Mouse (Mus musculus) neural tube, embryonic 12.5 days (tissue): ENCODE results near the gene Acot2. TPM values are rescaled to one million over a fixed set of nuclear protein-coding genes. Genes with fewer than 3 reads are reported as not detected.
"Not testable (repeated sequence)": the region's sequence is repeated elsewhere in the genome, so short reads cannot be mapped to it uniquely, and the experiment has no call there.

Experiments
- ATAC-seq: fragments of 200-750 bp; cut with Nextera tagmentation; 2 replicates; pipeline ENCODE4 v1.8.0; 2017; ENCODE audit warnings: low read depth, mild to moderate bottlenecking, moderate TSS enrichment, moderate library complexity; ENCODE audit not compliant: low FRiP score
- H3K27ac ChIP-seq: fragments of 300-500 bp; sonication (generic); 2 replicates; pipeline ENCODE4 v1.5.1; 2016
- H3K27me3 ChIP-seq: fragments of 300-500 bp; sonication (generic); replicated peaks from 2 replicates; pipeline ENCODE4 v1.6.1; 2016; ENCODE audit warnings: mild to moderate bottlenecking
- H3K36me3 ChIP-seq: fragments of 300-500 bp; sonication (generic); 2 replicates; pipeline ENCODE4 v1.6.1; 2016; ENCODE audit warnings: mild to moderate bottlenecking
- H3K4me1 ChIP-seq: fragments of 300-500 bp; sonication (generic); 2 replicates; pipeline ENCODE4 v1.6.1; 2016
- H3K4me2 ChIP-seq: fragments of 300-500 bp; sonication (generic); replicated peaks from 2 replicates; pipeline ENCODE4 v1.6.1; 2016; ENCODE audit warnings: mild to moderate bottlenecking
- H3K4me3 ChIP-seq: fragments of 300-500 bp; sonication (generic); 2 replicates; pipeline ENCODE4 v1.5.1; 2016
- H3K9ac ChIP-seq: fragments of 300-500 bp; sonication (generic); 2 replicates; pipeline ENCODE4 v1.6.1; 2016; ENCODE audit warnings: mild to moderate bottlenecking
- H3K9me3 ChIP-seq: fragments of 300-500 bp; sonication (generic); 2 replicates; pipeline ENCODE4 v1.6.1; 2016; ENCODE audit warnings: mild to moderate bottlenecking
- WGBS: fragments of 180-500 bp; shearing (Covaris S2); methylation state at CpG from one replicate; pipeline ENCODE4 v1.1.7; 2016; 5-methylcytosine and 5-hydroxymethylcytosine counted together
- polyA plus RNA-seq: library from polyadenylated mRNA; unstranded; fragments of >200 nt; fragmentation: Nextera tagmentation; extraction: Ambion mirVana; gene quantifications from 2 replicates; pipeline ENCODE4 v1.2.1, GENCODE M21; 2016

Gene Acot2
- polyA plus RNA-seq, result 14.4 and 14.5 TPM in 2 replicates

DNA sequence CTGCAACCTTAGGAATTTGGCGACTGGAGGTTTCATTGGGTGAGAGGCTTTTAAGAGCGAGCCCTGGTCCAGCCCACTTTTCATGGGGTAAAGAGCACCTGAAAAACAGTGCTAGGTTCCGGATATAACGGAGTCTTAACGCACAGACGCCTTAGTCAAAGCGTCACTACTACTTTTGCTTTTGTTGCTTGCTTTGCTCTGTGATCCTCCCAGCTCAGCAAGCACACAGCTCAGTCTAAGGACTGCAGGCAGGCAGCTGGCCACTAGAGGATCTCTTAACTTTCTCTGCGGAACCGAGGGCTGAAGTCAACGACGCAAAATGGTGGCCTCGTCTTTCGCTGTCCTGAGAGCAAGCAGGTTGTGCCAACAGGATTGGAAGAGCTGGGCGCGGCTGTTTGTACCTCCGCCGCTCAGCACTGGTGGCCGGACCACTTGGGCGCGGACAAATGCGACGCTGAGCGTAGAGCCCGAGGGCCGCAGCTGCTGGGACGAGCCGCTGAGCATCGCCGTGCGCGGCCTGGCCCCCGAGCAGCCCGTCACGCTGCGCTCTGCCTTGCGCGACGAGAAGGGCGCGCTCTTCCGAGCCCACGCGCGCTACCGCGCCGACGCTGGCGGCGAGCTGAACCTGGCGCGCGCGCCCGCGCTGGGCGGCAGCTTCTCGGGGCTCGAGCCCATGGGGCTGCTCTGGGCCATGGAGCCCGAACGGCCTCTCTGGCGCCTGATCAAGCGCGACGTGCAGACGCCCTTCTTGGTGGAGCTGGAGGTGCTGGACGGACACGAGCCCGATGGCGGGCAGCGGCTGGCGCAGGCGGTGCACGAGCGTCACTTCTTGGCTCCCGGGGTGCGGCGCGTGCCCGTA lies at the start of gene Acot2:
TSS of gene Acot2 (plus strand) at position 279 of the 859 bp plus-strand sequence.
- no peaks in the 10 kb centered on the region for H3K27me3 ChIP-seq

DNA sequence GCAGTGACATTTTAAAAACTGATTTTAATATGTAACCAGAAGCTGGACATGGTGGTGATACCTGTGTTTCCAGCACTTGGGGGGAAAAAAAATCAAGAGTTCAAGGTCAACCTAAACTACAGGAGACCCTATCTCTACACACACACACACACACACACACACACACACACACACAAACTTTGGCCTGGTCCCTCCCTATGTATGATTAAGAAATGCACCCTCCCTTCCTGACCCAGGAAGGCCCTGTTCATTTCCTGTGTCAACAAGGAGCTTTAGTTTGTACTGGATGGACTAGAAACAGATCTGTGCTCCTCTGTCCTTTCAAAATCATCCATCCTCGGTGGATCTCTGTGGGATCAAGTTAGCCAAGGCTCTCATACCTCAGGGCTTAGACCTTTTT lies 49.1 kb upstream of the Acot2 start:
- H3K9me3 ChIP-seq, H3K36me3 ChIP-seq, H3K27ac ChIP-seq, H3K4me3 ChIP-seq, ATAC-seq, H3K4me1 ChIP-seq, H3K27me3 ChIP-seq, H3K4me2 ChIP-seq, H3K9ac ChIP-seq: not testable (repeated sequence)
- 58% methylated on average over 1 of the region's 1 CpGs for WGBS

More for the DNA sequence above, at the start of gene Acot2:
- peaks cover 4% of the 10 kb centered on the region; the same call in 1 of the 2 replicates for H3K4me1 ChIP-seq
- H3K9ac ChIP-seq, result peak within 1 kb of the TSS; percentile 74
- H3K36me3 ChIP-seq, result no peaks in the 10 kb centered on the region
- under 1% methylated on average over 80 of the region's 80 CpGs for WGBS
- H3K9me3 ChIP-seq, result no peaks in the 10 kb centered on the region
- peak; percentile 93 for ATAC-seq
- peak within 1 kb of the TSS; percentile 66 for H3K27ac ChIP-seq
- H3K4me3 ChIP-seq, result peak within 1 kb of the TSS; percentile 57
- H3K4me2 ChIP-seq, result peak within 1 kb of the TSS; percentile 64

DNA sequence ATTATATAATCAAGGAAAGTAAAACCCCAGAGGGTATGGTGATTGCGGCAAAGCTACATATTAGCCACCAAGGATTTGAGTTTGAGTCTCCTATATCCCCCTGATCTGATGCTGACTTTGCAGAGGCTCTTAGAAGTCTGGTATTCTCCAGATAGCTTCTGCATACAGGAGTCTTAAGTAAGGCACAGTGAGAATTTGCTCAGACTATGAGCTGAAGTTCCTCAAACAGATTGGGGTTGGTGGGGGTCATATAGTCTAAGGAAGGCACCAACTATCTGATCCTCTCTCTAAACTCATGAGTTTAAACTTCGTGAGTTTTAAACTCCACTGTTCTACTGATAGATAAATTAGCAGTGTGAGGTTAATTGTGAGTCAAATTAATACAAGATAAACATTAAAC lies 48.3 kb upstream of the Acot2 start:
- no peaks in the 10 kb centered on the region for H3K36me3 ChIP-seq
- no peak overlapping the region for H3K4me3 ChIP-seq
- no peaks in the 10 kb centered on the region for H3K4me1 ChIP-seq
- no peaks in the 10 kb centered on the region for H3K9me3 ChIP-seq
- ATAC-seq, result no peak
- no peaks in the 10 kb centered on the region for H3K27me3 ChIP-seq
- no peak overlapping the region for H3K4me2 ChIP-seq
- no peak overlapping the region for H3K9ac ChIP-seq
- no peak overlapping the region for H3K27ac ChIP-seq
- 73% methylated on average over 2 of the region's 2 CpGs for WGBS

DNA sequence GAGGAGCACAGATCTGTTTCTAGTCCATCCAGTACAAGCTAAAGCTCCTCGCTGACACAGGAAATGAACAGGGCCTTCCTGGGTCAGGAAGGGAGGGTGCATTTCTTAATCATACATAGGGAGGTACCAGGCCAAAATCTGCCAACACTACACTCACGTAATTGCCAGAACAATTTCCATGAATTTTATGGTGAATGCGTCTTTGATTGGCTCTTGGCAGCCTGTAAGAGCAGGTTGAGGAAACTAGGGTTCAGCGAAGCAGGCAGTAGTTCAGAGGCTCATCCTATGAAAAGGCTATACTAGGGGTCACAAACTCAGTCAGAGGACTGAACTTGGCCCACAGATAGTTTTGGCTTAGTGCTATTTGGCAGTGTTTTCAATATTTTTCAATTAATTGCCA lies 47.6 kb upstream of the Acot2 start:
- H3K9ac ChIP-seq, result no peak overlapping the region
- ATAC-seq, result no peak
- no peaks in the 10 kb centered on the region for H3K36me3 ChIP-seq
- H3K27ac ChIP-seq, result no peak overlapping the region
- no peak overlapping the region for H3K4me2 ChIP-seq
- no peaks in the 10 kb centered on the region for H3K27me3 ChIP-seq
- H3K9me3 ChIP-seq, result no peaks in the 10 kb centered on the region
- H3K4me3 ChIP-seq, result no peak overlapping the region
- WGBS, result 75% methylated on average over 4 of the region's 4 CpGs
- no peaks in the 10 kb centered on the region for H3K4me1 ChIP-seq

DNA sequence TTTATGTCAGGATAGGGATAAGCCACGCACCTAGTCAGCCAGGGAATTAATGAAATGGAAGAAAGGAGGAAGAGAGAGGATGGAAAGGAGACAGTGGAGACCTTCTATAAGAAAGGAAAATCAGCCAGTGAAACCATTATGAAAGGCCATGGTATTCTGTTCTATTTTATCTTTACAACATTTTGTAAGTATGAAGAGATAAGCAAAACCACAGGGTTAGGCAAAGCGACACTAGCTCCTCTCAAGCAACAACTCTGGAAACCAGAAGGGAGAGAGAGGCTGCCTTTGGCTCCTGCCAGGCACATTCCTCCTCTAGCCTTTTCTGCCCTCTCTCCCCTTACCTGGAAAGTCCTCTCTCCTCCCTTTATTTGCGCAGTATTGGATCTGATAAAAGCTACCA lies 45.7 kb upstream of the Acot2 start:
- Histone ChIP-seq H3K36me3 (no peaks in the 10 kb centered on the region), H3K27me3 (no peaks in the 10 kb centered on the region), H3K4me1 (no peaks in the 10 kb centered on the region), H3K4me3 (no peak overlapping the region), H3K27ac (no peak overlapping the region), H3K9me3 (no peaks in the 10 kb centered on the region), H3K4me2 (no peak overlapping the region), H3K9ac (no peak overlapping the region)
- 87% methylated on average over 3 of the region's 3 CpGs for WGBS
- ATAC-seq, result no peak

DNA sequence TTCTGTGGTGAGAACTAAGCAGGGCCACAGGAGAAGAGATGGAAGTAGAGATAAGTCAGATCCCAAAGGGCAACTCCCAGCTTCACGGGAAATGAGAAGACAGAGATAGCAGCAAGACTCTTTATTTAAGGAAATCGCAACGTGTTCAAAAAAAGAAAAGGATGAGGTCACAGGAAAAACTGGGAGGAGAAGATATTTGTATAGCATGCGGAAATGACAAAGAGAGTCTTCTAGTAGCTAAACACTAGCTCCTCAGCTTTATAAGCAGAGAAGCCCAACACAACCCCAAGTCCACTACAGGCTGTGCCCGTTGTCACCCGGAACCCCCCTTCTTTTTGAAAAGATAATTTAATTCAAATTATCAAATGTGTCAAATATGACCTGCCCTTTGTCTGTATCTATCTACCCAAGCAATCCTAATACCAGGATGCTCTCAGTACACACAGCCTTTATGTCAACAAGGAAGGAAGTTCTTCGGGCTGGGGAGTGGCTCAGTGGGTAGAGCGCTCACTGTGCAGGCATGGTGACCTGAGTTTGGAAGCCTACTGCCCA lies 40.3 kb upstream of the Acot2 start:
- Histone ChIP-seq H3K27me3 (no peaks in the 10 kb centered on the region), H3K4me1 (peaks cover 12% of the 10 kb centered on the region), H3K4me2 (no peak overlapping the region), H3K4me3 (no peak overlapping the region), H3K9me3 (no peaks in the 10 kb centered on the region), H3K27ac (no peak overlapping the region), H3K36me3 (peaks cover 4% of the 10 kb centered on the region; the same call in 1 of the 2 replicates), H3K9ac (no peak overlapping the region)
- WGBS, result 89% methylated on average over 8 of the region's 8 CpGs
- no peak for ATAC-seq

DNA sequence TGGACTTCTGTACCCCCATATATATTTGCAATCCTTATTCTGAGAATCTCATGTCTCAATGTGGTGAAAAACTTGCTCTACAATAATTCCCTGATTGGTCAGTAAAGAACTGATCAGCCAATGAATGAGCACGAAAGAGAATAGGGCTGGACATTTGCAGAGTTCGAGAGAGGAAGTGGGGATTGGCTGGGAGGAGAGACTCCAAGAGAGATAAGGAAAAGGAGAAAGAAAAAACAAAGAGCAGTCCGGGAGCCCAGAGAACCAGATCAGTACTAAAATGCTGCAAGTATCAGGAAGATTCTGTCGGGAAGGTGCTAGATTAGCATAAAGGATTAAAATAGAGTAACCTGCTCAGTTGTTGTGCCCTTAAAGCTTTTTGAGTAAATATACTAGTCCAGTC lies 38.6 kb upstream of the Acot2 start:
- Histone ChIP-seq H3K4me1 (peaks cover 24% of the 10 kb centered on the region), H3K27me3 (no peaks in the 10 kb centered on the region), H3K4me2 (no peak overlapping the region), H3K4me3 (no peak overlapping the region), H3K9ac (no peak overlapping the region), H3K27ac (no peak overlapping the region), H3K36me3 (peaks cover 13% of the 10 kb centered on the region; the same call in 1 of the 2 replicates), H3K9me3 (no peaks in the 10 kb centered on the region)
- WGBS, result 78% methylated on average over 4 of the region's 4 CpGs
- no peak for ATAC-seq

DNA sequence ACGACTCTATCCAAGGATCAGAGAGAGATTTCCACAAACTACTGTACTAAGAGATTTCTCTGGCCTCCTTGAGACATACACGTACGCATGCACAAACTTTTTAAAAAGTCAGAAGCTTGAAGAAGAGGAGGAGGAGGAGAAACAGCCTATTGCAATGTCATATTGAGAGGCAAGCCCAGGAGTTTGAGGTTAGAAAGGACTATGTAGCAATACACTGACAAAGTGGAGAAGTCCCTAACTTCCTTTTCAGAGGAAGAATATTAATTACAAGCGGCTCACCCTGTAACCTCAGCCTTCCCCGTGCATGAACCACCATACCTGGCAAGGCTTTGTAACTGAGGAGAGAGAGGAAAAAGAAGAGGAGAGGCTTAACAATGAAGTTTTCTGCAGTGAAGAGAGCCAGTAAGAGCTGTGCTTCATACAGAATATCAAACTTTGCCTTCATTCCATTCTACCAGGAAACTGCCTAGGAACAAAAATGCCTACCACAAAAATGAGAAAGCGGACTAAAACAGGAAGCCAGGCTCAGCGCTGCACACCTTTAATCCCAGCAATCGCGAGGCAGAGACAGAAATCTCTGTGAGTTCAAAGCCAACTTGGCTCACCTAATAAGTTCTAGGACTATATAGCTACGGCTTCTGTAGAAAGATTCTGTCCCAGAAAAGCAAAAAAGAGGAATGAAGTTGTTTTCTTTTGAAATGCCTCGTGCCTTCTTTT lies 37.7 kb upstream of the Acot2 start:
- no peak for ATAC-seq

DNA sequence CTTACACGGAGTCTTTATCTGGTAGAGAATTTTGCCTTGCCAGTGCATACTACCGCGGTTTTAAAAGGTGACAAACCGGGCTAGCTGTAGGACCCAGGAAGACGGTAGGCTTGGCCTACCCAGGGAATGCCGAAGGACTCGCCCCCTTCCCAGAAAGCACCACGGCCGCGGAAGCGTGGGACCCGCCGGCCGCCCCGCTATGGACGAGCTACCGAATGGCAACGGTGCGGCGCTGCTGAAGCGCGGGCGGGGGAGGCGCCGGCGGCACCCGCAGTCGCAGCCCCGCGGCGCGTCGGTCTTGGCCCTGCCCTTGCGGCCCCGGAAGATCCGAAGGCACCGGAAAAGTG lies 37.2 kb upstream of the Acot2 start, which contains the start of gene Riox1:
TSS of gene Riox1 (plus strand) at position 116 of the 347 bp plus-strand sequence.
- H3K27me3 ChIP-seq, result no peaks in the 10 kb centered on the region
- H3K4me2 ChIP-seq, result peak within 1 kb of the TSS; percentile 95
- ATAC-seq, result peak; percentile 95
- H3K36me3 ChIP-seq, result peaks cover 17% of the 10 kb centered on the region; the same call in 1 of the 2 replicates
- H3K9ac ChIP-seq, result peak within 1 kb of the TSS; percentile 86
- WGBS, result under 1% methylated on average over 37 of the region's 37 CpGs
- H3K9me3 ChIP-seq, result no peaks in the 10 kb centered on the region
- peaks cover 24% of the 10 kb centered on the region for H3K4me1 ChIP-seq
- peak within 1 kb of the TSS; percentile 62; the same call in 1 of the 2 replicates for H3K27ac ChIP-seq
- peak within 1 kb of the TSS; percentile 92 for H3K4me3 ChIP-seq

More for the DNA sequence above, 37.7 kb upstream of the Acot2 start:
- H3K4me1 ChIP-seq, result peaks cover 24% of the 10 kb centered on the region
- H3K27me3 ChIP-seq, result no peaks in the 10 kb centered on the region
- peak overlapping the region; percentile 95 for H3K4me2 ChIP-seq
- no peak overlapping the region for H3K27ac ChIP-seq
- H3K9ac ChIP-seq, result 0 out of 2 replicates have a peak overlapping the region, but pooled peaks have one; percentile 86
- no peaks in the 10 kb centered on the region for H3K9me3 ChIP-seq
- H3K4me3 ChIP-seq, result peak overlapping the region; percentile 92
- WGBS, result 32% methylated on average over 11 of the region's 11 CpGs
- peaks cover 13% of the 10 kb centered on the region; the same call in 1 of the 2 replicates for H3K36me3 ChIP-seq

DNA sequence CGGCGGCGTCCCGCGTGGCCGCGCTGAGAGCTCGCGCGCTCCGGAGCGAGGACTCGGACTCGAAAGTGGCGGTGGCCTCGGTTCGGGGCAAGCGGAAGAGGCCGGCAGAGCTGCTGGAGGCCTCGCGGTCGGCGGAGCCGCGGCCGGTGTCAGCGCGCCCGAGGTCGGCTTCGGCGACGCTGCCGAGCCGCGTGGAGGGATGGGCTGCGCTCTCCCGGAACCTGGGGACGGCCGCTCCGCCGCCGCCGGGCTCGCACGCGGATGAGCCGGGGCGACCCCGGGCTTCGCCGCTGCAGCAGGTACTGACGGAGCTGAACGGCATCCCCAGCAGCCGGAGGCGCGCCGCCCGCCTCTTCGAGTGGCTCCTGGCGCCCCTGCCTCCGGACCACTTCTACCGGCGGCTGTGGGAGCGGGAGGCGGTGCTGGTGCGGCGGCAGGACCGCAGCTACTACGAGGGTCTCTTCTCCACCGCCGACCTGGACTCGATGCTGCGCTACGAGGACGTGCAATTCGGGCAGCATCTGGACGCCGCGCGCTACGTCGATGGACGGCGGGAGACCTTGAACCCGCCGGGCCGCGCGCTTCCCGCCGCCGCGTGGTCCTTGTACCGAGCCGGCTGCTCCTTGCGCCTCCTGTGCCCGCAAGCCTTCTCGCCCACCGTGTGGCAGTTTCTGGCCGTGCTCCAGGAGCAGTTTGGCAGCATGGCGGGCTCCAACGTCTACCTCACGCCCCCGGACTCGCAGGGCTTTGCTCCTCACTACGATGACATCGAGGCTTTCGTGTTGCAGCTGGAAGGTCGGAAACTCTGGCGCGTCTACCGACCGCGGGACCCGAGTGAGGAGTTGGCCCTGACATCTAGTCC lies 36.6 kb upstream of the Acot2 start:
- no peaks in the 10 kb centered on the region for H3K27me3 ChIP-seq
- peak overlapping the region; percentile 92 for H3K4me3 ChIP-seq
- H3K4me1 ChIP-seq, result peaks cover 24% of the 10 kb centered on the region
- H3K9ac ChIP-seq, result peak overlapping the region; percentile 86
- under 1% methylated on average over 116 of the region's 116 CpGs for WGBS
- peak; percentile 66 for ATAC-seq
- H3K4me2 ChIP-seq, result peak overlapping the region; percentile 95
- no peaks in the 10 kb centered on the region for H3K9me3 ChIP-seq
- H3K27ac ChIP-seq, result peak overlapping the region; percentile 62; the same call in 1 of the 2 replicates
- peaks cover 18% of the 10 kb centered on the region; the same call in 1 of the 2 replicates for H3K36me3 ChIP-seq
